Mouse (Mus musculus) CH12.LX (cell line): ENCODE data around the gene Gm826.

ENCODE experiments used
- CHD1 ChIP-seq: IDR thresholded peaks from 2 replicates; pipeline ENCODE4 v1.6.1; 2012; ENCODE audit warnings: low read depth, low read length, improper control_type of control experiment, inconsistent platforms
- CHD2 ChIP-seq: IDR thresholded peaks from 2 replicates; pipeline ENCODE4 v1.6.1; 2011; ENCODE audit warnings: low read length, improper control_type of control experiment
- CTCF ChIP-seq, 2 experiments: IDR thresholded peaks in 1 of 2; conservative IDR thresholded peaks in 1 of 2; 2 replicates each; pipeline ENCODE4 v1.5.1; 2011 to 2012; ENCODE audit warnings: low read depth in 2 of 2, low read length in 2 of 2, improper control_type of control experiment in 1 of 2, inconsistent platforms in 1 of 2, mild to moderate bottlenecking in 1 of 2, moderate library complexity in 1 of 2
- EP300 ChIP-seq: IDR thresholded peaks from 2 replicates; pipeline ENCODE4 v1.6.1; 2011; ENCODE audit warnings: low read length, improper control_type of control experiment
- JUND ChIP-seq: conservative IDR thresholded peaks from 2 replicates; pipeline ENCODE4 v1.6.1; 2011; ENCODE audit warnings: low read depth, low read length, improper control_type of control experiment
- MAX ChIP-seq: IDR thresholded peaks from 2 replicates; pipeline ENCODE4 v1.6.1; 2011; ENCODE audit warnings: low read length, improper control_type of control experiment
- NRF1 ChIP-seq: IDR thresholded peaks from 2 replicates; pipeline ENCODE4 v1.6.1; 2014; ENCODE audit warnings: low read depth, mild to moderate bottlenecking, inconsistent platforms, low read length, improper control_type of control experiment, moderate library complexity
- POLR2A ChIP-seq: IDR thresholded peaks from 2 replicates; pipeline ENCODE4 v1.6.1; 2011; ENCODE audit warnings: low read depth, mild to moderate bottlenecking, improper control_type of control experiment, low read length
- RCOR1 ChIP-seq: conservative IDR thresholded peaks from 2 replicates; pipeline ENCODE4 v1.6.1; 2012; ENCODE audit warnings: low read depth, mild to moderate bottlenecking, inconsistent platforms, low read length, improper control_type of control experiment
- USF2 ChIP-seq: conservative IDR thresholded peaks from 2 replicates; pipeline ENCODE4 v1.6.1; 2011; ENCODE audit warnings: low read depth, low read length, improper control_type of control experiment
- ZC3H11A ChIP-seq: IDR thresholded peaks from 2 replicates; pipeline ENCODE4 v1.6.1; 2012; ENCODE audit warnings: low read depth, mild to moderate bottlenecking, inconsistent platforms, low read length, improper control_type of control experiment

GRCm38 (mm10) chr2:160303992-160304391 lies 30.0 kb downstream of the Gm826 start:
- TF ChIP-seq MAX (no peak), CHD2 (no peak), CTCF (conservative IDR thresholded peaks at IDR 0.05 in 1 of 2, IDR thresholded peaks at IDR 0.05 in 1 of 2; ENCODE audit: low read depth in 2 of 2, low read length in 2 of 2) (no peak), USF2 (no peak), JUND (no peak), EP300 (no peak), NRF1 (no peak), ZC3H11A (no peak), CHD1 (no peak), POLR2A (no peak), RCOR1 (no peak)
